Mouse (Mus musculus) cerebellum, adult 8-10 months (tissue): ENCODE data around the gene Tmcc3.
"Not testable (repeated sequence)": the region's sequence is repeated elsewhere in the genome, so short reads cannot be mapped to it uniquely, and the experiment has no call there.

Experiments used
- DNase-seq: peaks from one replicate; pipeline ENCODE4 v3.0.0; 2022

Gene Tmcc3

DNA sequence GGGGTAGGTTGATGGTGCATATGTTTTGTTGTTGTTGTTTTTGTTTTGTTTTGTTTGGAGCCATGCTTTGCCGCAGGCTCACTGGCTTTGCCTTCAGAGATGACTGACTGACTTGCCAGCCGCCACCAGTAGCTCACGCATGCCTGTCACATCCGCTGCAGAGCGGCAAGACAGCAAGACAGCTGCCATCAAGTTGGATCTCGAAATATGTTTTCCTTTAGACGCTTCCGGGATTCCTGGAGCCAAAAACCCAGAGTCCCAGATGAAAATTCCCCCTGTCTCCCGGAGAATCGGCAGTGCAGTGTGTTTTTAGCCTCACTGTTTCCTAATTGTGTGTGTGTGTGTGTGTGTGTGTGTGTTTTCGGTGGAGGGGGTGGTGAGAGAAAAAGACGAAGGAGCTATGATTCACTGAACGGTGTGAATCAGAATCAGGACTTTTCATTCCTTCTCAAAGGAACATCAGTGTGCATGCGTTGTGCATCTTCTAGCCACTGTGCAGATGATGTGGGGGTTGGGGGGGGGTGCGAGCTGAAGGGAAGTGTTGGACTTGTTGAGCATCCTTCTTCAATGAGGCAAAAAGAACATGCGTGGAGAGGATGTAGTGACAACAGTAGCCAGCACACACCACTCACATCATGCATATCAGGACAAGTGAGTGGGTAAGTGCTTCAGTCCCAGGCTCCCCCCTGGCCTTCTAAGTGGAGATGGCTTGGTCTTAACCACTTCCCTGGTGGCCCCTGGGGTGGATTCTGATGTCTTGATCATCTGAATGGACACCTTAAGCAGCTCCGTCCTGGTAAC is 208.8 kb downstream of the Tmcc3 start:
- no peak for DNase-seq

- DNase-seq = no peak
Observed at GRCm38 (mm10) chr10:94521107-94521401, 209.3 kb downstream of the Tmcc3 start.

GRCm38 (mm10) chr10:94521776-94522175 is 210.0 kb downstream of the Tmcc3 start:
- DNase-seq = no peak

DNA sequence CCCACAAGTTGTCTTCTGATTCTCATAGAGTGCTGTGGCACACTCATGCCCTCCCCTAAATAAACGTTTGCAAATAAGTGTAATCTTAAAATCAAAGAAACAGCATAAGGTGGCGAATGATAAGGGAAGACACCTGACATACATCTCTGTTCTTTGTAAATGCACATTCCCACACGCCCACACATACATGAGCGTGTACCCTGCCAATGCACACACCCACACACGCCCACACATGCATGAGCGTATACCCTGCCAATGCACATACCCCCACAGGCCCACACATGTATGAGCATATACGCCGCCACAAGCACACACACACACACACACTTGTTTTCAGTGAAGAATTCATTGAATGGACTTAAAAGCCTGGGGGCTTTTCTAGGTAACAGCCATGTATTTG is 211.5 kb downstream of the Tmcc3 start:
- no peak for DNase-seq

GRCm38 (mm10) chr10:94523711-94524156 is 212.0 kb downstream of the Tmcc3 start:
- no peak for DNase-seq

DNA sequence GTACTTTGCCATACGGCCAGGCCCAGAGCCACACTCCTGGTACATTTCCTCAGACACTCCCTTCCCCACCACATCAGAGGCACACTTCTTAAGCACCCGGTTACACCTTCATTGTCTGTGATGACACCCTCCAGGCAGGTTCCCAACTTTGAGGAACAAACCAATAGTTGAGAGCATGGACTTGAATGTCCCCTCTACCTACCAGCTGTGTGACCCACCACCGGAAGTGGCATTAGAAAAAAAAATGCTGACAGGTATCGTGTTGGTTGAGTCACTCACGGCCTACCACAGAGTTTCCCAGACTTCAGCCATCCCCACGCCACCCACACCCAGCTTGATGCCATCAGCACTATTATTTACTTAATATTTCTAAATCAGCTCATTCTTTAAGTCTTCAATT is 213.2 kb downstream of the Tmcc3 start:
- no peak for DNase-seq

- DNase-seq = no peak
Observed at GRCm38 (mm10) chr10:94525784-94526183, 214.0 kb downstream of the Tmcc3 start.

- no peak for DNase-seq
Observed at GRCm38 (mm10) chr10:94526834-94527233, 215.1 kb downstream of the Tmcc3 start.

DNA sequence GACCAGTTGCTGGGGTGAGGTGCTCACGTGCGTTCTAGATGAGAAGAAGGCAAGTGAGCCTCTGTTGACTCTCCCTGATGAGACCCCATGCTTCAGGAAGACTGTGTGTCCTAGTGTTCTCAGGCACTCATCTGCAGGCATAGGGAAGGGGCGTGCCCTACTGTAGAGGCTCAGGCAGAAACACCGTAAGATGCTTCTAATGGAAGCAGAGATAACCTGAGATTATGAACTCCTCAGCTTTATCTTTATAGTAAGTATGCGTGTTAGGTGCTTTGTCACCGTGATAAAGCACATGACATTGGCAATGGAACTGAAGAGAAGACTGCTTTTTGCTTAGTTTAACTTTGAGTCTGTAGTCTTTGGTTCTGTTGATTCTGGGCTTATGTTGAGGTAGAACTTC is 215.5 kb downstream of the Tmcc3 start:
- no peak for DNase-seq

GRCm38 (mm10) chr10:94530079-94530478 is 218.3 kb downstream of the Tmcc3 start:
- DNase-seq = no peak

DNA sequence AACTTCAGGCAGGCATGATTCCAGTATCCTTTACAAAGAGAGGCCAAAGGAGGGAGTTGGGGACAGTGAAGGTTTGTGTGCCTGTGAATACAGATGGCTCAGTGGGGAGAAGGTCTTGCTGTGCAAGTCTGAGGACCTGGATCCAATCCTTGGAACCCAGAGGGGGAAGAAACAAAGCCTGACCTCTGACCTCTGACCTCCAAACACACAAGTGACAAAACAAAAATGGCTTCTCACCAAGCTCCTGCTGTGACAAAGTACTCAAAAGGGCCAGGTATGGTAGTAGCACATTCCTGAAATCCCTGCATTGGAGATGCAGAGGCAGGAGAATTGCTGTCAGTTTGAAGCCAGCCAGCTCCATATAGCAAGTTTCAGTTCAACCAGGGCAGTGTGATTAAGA is 219.7 kb downstream of the Tmcc3 start:
- DNase-seq = no peak

- DNase-seq = no peak
Observed at GRCm38 (mm10) chr10:94533081-94533724, 221.5 kb downstream of the Tmcc3 start.

- DNase-seq = not testable (repeated sequence)
Observed at GRCm38 (mm10) chr10:94538623-94539022, 226.9 kb downstream of the Tmcc3 start.

DNA sequence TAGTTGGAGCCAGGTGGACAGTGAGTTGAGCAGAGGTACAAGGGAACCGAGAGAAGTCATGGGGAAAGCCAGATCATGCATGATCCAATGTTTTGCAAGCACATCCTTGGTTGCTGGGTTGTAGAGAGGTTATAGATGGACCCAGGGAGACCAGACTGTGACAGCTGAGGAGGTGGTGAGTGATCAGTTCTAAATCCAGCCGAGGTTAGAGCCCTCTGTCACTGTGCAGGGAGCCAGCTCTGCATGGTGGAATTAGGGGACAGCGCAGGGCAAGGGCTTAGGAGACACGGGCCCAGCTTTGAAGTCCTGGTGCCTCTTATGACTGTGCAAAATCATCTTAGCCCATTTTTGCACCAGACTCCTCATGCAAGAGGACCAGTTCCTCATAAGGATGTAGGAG is 228.5 kb downstream of the Tmcc3 start:
- DNase-seq = no peak

- DNase-seq = no peak
Observed at GRCm38 (mm10) chr10:94543956-94544355, 232.2 kb downstream of the Tmcc3 start.

- DNase-seq = no peak
Observed at GRCm38 (mm10) chr10:94544803-94545202, 233.1 kb downstream of the Tmcc3 start.

DNA sequence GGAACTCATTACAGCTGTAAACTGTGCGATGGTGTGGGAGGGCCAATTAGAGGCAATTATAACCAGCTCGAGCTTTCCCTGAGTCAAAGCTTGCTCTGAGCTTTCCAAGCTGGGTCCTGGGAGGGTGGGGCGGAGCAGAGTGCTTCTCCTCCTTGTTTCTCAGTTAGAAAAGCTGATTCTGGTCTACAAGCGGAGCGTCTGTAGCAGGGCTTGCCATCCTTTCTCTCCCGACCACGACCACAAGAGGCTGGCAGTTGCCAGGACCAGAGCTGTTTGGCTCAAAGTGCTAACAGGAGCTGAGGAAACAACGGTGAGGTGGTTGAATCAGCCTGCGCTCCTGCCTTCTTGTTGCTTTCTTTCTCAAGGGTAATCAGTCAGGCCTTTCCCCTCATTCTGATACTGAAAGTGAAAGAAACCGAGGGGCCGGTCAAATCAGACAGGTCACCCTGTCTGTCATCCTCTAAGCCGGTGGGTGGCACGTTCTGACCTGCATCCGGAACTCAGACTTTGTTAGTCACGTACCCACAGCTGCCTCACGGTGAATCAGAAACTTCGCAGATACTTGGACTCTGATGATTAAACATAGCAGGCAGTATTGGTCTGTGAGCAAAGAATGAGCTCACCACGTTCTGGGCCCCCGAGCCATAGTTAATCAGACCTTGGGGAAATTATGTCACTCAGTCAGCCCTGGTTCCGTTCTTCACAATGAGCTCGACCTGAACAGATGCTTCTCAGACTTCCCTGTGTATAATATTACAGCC is 233.7 kb downstream of the Tmcc3 start:
- DNase-seq = no peak

DNA sequence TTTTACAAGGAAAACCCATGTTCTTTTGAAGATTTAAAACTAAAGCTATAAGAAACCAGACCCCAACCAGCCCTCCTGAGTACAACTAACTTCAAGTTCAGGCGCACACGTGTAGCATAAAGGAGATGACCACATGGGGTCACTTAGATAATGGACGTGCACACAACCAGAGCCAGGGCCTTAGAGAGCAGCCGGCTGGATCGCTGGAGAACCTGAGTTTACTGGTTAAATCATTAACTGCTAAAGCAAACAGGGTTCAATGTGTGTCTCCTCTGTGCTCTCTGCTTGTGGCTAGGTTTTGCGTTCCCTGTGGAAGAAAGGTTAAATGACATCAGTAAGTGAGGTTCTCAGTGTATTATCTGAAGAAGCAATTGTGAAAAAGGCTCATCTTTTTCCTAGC is 234.9 kb downstream of the Tmcc3 start:
- DNase-seq = no peak

DNA sequence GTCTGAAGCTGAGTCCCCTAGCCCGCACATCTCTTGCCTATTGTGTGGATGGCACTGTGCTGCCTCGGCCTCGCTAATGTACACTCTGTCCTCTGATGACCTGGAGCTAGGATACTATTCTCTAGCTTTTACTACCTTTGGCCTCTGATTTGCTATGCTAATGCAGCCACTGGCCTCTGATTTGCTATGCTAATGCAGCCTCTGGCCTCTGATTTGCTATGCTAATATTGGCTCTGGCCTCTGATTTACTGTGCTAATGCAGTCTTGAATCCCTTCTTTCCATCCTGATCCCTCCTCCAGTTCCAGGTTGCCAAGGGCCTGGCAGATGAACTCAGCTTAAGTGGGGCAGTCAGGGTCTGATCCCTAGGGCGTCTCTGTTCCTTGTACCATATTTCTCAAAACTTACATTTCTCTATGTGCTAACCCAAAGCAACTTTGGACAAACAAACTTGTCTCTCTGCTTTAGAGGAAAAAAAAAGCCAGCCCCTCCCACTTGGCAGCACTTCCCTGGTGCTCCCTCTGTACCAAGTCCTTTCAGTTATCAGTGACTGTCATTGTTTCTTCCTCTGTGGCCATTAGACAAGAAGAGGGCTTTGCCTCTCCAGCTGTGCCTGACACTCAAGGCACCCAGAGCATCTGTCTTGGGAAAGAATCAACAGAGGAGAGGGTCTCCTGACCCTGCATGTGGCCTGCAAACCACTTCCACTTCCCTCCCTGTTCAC is 237.9 kb downstream of the Tmcc3 start:
- no peak for DNase-seq

GRCm38 (mm10) chr10:94550649-94551048 is 238.9 kb downstream of the Tmcc3 start:
- no peak for DNase-seq

- no peak for DNase-seq
Observed at GRCm38 (mm10) chr10:94551065-94551464, 239.3 kb downstream of the Tmcc3 start.

- DNase-seq = no peak
Observed at GRCm38 (mm10) chr10:94551511-94551910, 239.8 kb downstream of the Tmcc3 start.

- DNase-seq = no peak
Observed at GRCm38 (mm10) chr10:94551924-94552523, 240.3 kb downstream of the Tmcc3 start.
